Mouse (Mus musculus) intestine, embryonic 14.5 days (tissue): ENCODE results near the gene Mlana. TPM values are rescaled to one million over a fixed set of nuclear protein-coding genes. Genes with fewer than 3 reads are reported as not detected.

ENCODE experiments used
- ATAC-seq: fragments of 200-750 bp; cut with Nextera tagmentation; replicated peaks from 2 replicates; pipeline ENCODE4 v1.8.0; 2017; ENCODE audit warnings: low read depth, moderate number of reproducible peaks, moderate TSS enrichment, moderate library complexity; ENCODE audit not compliant: low FRiP score, low TSS enrichment
- DNase-seq: peaks from one replicate; pipeline ENCODE4 v3.0.0-alpha.2; 2018; ENCODE audit warnings: low spot score
- H3K27ac ChIP-seq: fragments of 300-500 bp; sonication (generic); 2 replicates; pipeline ENCODE4 v1.5.1; 2014; ENCODE audit warnings: low read depth, mild to moderate bottlenecking, control low read depth
- H3K27me3 ChIP-seq: fragments of 300-500 bp; sonication (generic); replicated peaks from 2 replicates; pipeline ENCODE4 v1.6.1; 2014; ENCODE audit warnings: low read length, control low read depth; ENCODE audit not compliant: control insufficient read depth, insufficient read depth
- H3K36me3 ChIP-seq: fragments of 300-500 bp; sonication (generic); 2 replicates; pipeline ENCODE4 v1.6.1; 2014; ENCODE audit warnings: low read length, control low read depth; ENCODE audit not compliant: control insufficient read depth, insufficient read depth
- H3K4me1 ChIP-seq: fragments of 300-500 bp; sonication (generic); replicated peaks from 2 replicates; pipeline ENCODE4 v1.6.1; 2014; ENCODE audit warnings: low read length, control low read depth, mixed read lengths; ENCODE audit not compliant: control insufficient read depth, insufficient read depth
- H3K4me2 ChIP-seq: fragments of 300-500 bp; sonication (generic); 2 replicates; pipeline ENCODE4 v1.6.1; 2014; ENCODE audit warnings: low read length
- H3K4me3 ChIP-seq: fragments of 300-500 bp; sonication (generic); 2 replicates; pipeline ENCODE4 v1.5.1; 2014; ENCODE audit warnings: low read depth, low read length, control low read depth, mixed read lengths
- H3K9ac ChIP-seq: fragments of 300-500 bp; sonication (generic); 2 replicates; pipeline ENCODE4 v1.6.1; 2014; ENCODE audit warnings: mild to moderate bottlenecking, low read length
- H3K9me3 ChIP-seq: fragments of 300-500 bp; sonication (generic); 2 replicates; pipeline ENCODE4 v1.6.1; 2016; ENCODE audit warnings: low read length, control low read depth; ENCODE audit not compliant: control insufficient read depth
- WGBS: fragments of 180-500 bp; shearing (Covaris S2); extraction: QIAGEN DNeasy Blood & Tissue Kit; methylation state at CpG from one replicate; pipeline ENCODE4 v1.1.7; 2014; 5-methylcytosine and 5-hydroxymethylcytosine counted together
- polyA plus RNA-seq: library from polyadenylated mRNA; unstranded; fragments of >200 nt; fragmentation: Nextera tagmentation; extraction: Ambion mirVana; gene quantifications from 2 replicates; pipeline ENCODE4 v1.2.1, GENCODE M21; 2014

Mlana gene
- polyA plus RNA-seq, 1 experiment from 2014 or later: not detected

DNA sequence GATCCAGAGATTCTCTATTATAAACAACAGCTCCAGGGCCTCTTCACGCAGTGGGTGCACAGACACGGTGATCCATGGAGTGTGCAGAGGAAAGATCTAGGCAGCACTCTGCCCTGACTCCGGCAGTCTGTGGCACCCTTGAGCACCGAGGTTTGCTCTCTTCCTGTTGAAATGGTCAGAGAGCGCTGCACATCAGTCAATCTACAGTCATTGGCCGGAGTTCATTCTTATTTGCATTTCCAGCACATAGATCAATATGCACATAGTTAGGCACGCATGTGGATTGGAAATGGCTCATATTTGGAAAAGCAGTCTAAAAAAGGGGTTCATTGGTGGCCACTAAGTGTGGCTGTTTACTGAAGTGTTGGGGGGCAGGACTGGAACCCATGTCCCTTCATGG is 29.5 kb upstream of the Mlana start:
- no peak for ATAC-seq
- Histone ChIP-seq H3K4me3 (no peak overlapping the region), H3K9me3 (no peaks in the 10 kb centered on the region), H3K4me1 (no peaks in the 10 kb centered on the region), H3K36me3 (no peaks in the 10 kb centered on the region), H3K4me2 (no peak overlapping the region), H3K27me3 (no peaks in the 10 kb centered on the region), H3K9ac (no peak overlapping the region), H3K27ac (no peak overlapping the region)
- DNase-seq: no peak
- WGBS: 79% methylated on average over 7 of the region's 7 CpGs

DNA sequence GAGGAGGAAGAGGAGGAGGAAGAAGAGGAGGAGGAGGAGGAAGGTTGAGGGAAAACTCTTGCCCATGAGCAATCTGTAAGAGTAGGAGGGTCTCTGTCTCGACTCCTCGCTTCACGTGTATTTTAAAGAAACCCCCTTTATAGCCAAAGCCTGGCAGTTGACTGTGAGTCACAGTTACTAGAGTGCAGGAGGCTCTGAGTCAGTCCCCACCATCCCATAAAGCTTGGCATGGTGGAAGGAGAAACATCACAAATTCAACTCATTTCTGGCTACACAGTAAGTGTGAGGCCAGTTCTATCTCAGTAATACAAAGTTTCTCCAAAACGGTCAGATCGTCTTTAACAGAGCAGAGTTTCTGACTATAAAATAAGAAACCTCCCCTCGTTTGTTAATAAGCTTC is 27.4 kb upstream of the Mlana start:
- no peak for DNase-seq
- Histone ChIP-seq H3K36me3 (no peaks in the 10 kb centered on the region), H3K4me2 (no peak overlapping the region), H3K9ac (no peak overlapping the region), H3K4me1 (no peaks in the 10 kb centered on the region), H3K9me3 (no peaks in the 10 kb centered on the region), H3K4me3 (no peak overlapping the region), H3K27me3 (no peaks in the 10 kb centered on the region), H3K27ac (no peak overlapping the region)
- ATAC-seq: no peak
- WGBS: 88% methylated on average over 6 of the region's 6 CpGs

DNA sequence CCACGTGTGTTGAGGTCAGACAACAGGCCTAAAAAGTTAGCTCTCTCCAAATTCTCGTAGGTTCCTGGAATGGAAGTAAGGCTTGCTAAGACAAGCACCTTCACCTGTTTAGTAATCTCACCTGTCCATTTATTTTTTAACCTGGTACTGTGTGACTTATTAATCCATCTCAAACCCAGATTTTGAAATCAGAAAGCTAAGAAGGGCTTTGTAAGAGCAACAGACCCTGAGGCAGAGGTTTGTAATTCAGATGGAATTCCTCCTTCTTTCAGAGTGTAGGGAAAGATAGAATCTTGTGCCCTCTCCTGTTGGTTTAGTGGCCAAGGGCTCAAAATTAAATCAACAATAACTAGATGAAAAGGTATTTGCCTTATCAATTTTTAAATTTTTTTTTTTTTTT is 26.5 kb upstream of the Mlana start:
- no peaks in the 10 kb centered on the region for H3K4me1 ChIP-seq
- no peak overlapping the region for H3K4me3 ChIP-seq
- no peaks in the 10 kb centered on the region for H3K9me3 ChIP-seq
- no peak for DNase-seq
- no peak overlapping the region for H3K9ac ChIP-seq
- no peak overlapping the region for H3K4me2 ChIP-seq
- no peak overlapping the region for H3K27ac ChIP-seq
- no peak for ATAC-seq
- H3K27me3 ChIP-seq: 0 out of 2 replicates have a peak, but pooled peaks cover 5% of the 10 kb centered on the region
- no peaks in the 10 kb centered on the region for H3K36me3 ChIP-seq
- WGBS: 92% methylated on average over 2 of the region's 2 CpGs

DNA sequence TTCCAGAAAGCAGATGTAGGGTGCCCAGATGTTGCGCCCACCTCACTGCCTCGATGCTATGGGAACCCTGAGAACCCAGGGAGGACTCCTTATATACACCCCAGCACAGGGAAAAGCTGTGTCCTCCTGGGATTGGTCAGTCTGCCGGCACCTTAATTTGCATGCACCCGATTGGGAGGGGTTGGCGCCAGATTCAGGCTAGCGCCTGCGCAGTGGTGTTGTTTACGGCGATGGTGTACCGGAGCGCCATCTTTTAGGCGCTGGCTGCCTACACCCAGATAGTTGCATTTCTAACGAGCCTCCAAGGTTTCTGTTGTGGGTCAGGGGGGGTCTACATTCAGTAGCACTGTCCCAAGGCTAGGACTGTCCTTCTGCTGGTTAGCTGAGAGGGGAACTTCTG is 25.0 kb upstream of the Mlana start:
- DNase-seq (no peak), ATAC-seq (no peak)
- 92% methylated on average over 13 of the region's 13 CpGs for WGBS
- Histone ChIP-seq H3K4me3 (no peak overlapping the region), H3K27ac (no peak overlapping the region), H3K27me3 (0 out of 2 replicates have a peak, but pooled peaks cover 5% of the 10 kb centered on the region), H3K4me2 (no peak overlapping the region), H3K9ac (no peak overlapping the region), H3K9me3 (no peaks in the 10 kb centered on the region), H3K36me3 (no peaks in the 10 kb centered on the region), H3K4me1 (no peaks in the 10 kb centered on the region)

DNA sequence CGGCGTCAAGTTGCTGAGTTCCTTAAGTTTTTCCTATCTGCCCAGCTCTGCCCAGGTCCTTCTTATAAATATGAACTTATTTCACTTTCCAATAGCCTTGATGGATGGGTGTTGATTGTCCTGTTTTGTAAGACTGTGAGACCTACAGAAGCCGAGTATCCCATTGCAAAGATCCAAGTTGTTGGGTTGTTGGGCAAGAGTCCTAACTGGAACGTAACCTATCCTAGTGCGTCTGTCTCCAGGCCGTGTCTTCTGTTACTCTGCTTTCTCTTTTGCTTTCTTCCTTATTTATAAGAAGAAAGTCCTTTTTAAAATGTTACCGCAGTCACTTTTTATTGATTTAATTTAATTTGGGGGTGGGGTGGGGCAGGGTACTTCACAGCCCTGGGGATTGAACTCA is 22.7 kb upstream of the Mlana start:
- H3K4me3 ChIP-seq: no peak overlapping the region
- H3K27me3 ChIP-seq: 0 out of 2 replicates have a peak, but pooled peaks cover 8% of the 10 kb centered on the region
- H3K36me3 ChIP-seq: no peaks in the 10 kb centered on the region
- WGBS: 93% methylated on average over 7 of the region's 7 CpGs
- no peak for DNase-seq
- H3K27ac ChIP-seq: no peak overlapping the region
- H3K9me3 ChIP-seq: no peaks in the 10 kb centered on the region
- no peaks in the 10 kb centered on the region for H3K4me1 ChIP-seq
- ATAC-seq: no peak
- H3K9ac ChIP-seq: no peak overlapping the region
- H3K4me2 ChIP-seq: no peak overlapping the region

DNA sequence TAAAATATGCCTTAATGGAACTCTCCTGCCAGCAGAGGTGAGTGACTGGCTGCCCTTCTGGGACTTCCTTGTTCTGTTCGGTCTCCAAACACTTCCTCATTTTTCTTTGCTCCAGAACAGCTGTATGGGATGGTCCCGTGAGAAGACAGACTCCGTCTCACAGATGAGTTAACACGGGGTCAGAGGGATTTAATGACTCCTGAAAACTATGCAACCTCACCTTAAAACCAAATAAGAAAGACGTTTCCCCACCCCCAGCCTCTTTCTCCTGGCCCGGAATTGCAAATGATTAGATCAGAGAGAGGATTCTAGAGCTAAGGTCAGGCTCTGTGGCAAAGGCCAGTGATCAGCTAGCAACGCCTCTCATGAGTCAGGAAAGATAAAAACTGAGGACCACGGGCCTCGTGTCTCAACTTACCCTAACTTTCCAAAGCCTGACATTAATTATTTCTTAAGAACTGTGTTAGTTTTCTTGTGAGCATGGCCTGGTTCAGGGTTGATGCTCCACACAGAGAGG is 22.0 kb upstream of the Mlana start:
- Histone ChIP-seq H3K4me1 (no peaks in the 10 kb centered on the region), H3K36me3 (no peaks in the 10 kb centered on the region), H3K27me3 (0 out of 2 replicates have a peak, but pooled peaks cover 8% of the 10 kb centered on the region), H3K27ac (no peak overlapping the region), H3K9ac (no peak overlapping the region), H3K9me3 (no peaks in the 10 kb centered on the region), H3K4me2 (no peak overlapping the region), H3K4me3 (no peak overlapping the region)
- ATAC-seq (no peak), DNase-seq (no peak)
- 45% methylated on average over 9 of the region's 9 CpGs for WGBS

DNA sequence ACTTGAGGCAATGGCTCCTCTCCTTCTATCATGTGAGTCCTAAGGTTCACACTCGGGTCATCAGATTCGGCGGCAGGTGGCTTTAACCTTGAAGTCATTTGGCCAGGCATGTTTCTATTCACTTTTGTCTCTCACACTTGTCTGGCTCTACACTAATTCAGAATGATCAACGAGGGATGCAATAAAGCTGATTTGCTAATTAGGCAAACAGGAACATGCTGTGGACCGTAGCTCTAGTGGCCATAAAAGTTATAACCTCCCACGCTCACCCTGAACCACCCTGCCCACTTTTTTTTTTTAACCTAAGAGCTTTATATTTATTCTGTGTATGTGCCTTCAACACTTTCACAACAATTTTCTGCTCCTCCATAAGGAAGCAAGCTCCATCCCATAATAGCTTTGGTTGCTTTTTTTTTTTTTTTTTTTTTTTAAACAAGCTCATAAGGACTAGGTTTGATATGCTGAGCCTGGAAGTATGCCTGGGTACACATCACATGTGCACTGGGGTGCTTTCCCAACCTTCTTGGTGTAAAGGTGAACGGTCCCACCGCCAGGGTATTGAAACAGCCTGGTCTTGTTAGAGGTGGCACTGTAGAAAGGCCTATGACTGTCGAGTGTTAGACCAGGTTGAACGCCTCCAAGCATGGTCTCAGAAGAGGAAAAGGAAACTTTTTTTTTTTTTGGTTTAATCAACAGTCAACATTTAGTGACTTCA is 21.0 kb upstream of the Mlana start:
- DNase-seq (no peak), ATAC-seq (no peak)
- Histone ChIP-seq H3K4me2 (no peak overlapping the region), H3K27ac (no peak overlapping the region), H3K9me3 (no peaks in the 10 kb centered on the region), H3K4me1 (no peaks in the 10 kb centered on the region), H3K27me3 (0 out of 2 replicates have a peak, but pooled peaks cover 8% of the 10 kb centered on the region), H3K4me3 (no peak overlapping the region), H3K36me3 (no peaks in the 10 kb centered on the region), H3K9ac (no peak overlapping the region)
- 75% methylated on average over 10 of the region's 10 CpGs for WGBS

DNA sequence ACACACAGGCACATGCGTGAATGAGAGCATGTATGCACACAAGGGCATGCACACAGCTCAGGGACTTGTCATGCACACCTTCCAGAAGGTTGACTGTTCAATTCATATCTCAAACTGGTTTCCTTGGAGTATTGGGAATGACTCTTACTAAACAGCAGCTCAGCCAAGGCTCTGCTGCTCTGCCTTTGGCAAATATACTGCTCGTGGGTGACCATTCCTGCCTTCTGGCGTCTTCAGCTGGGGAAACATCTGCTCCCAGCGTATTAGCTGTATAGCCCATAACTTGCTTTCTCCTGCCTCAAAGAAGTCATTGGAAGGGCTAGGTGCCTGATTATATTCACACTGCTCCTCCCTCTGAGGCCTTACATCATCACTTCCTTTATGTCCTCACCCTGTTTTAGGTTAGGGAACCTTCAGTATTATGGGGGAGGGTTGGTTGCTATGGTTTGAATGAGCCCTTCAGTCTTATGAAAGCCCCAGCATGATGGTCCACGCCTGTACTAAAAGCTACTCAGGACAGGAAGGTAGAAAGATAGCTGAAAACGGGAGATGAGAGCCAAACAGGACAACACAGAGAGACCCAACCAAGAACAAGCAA is 19.3 kb upstream of the Mlana start:
- no peak overlapping the region for H3K4me2 ChIP-seq
- H3K9me3 ChIP-seq: no peaks in the 10 kb centered on the region
- no peaks in the 10 kb centered on the region for H3K4me1 ChIP-seq
- ATAC-seq: no peak
- no peaks in the 10 kb centered on the region for H3K36me3 ChIP-seq
- 79% methylated on average over 6 of the region's 6 CpGs for WGBS
- H3K27me3 ChIP-seq: peaks cover 21% of the 10 kb centered on the region; the same call in 1 of the 2 replicates
- no peak overlapping the region for H3K27ac ChIP-seq
- H3K4me3 ChIP-seq: no peak overlapping the region
- no peak for DNase-seq
- no peak overlapping the region for H3K9ac ChIP-seq
